Mouse (Mus musculus) cerebellum, adult 9-10 months (tissue): Measurements from ENCODE around the gene Atp5h.
"Not testable (repeated sequence)": the region's sequence is repeated elsewhere in the genome, so short reads cannot be mapped to it uniquely, and the experiment has no call there.

Experiments used
- DNase-seq: peaks from one replicate; pipeline ENCODE4 v3.0.0; 2022

Atp5h gene

DNA sequence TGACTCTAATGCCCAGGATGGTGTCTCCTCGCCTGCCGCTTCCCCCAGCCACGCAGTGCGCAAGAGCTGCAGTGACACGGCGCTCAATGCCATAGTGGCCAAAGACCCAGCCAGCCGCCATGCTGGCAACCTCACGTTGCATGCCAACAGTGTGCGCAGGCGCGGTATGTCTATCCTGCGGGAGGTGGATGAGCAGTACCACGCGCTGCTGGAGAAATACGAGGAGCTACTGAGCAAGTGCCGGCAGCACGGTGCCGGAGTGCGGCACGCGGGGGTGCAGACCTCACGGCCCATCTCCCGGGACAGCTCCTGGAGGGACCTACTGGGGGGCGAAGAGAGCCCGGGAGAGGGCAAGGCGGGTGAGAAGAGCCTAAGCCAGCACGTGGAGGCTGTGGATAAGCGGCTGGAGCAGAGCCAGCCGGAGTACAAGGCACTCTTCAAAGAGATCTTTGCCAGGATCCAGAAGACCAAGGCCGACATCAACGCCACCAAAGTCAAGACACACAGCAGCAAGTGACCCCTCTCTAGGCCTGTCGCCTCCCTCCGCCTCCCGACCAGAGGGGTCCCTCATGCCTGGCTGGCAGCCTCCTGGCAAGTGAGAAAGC, 25.9 kb downstream of the Atp5h start:
- peak; percentile 83 for DNase-seq

DNA sequence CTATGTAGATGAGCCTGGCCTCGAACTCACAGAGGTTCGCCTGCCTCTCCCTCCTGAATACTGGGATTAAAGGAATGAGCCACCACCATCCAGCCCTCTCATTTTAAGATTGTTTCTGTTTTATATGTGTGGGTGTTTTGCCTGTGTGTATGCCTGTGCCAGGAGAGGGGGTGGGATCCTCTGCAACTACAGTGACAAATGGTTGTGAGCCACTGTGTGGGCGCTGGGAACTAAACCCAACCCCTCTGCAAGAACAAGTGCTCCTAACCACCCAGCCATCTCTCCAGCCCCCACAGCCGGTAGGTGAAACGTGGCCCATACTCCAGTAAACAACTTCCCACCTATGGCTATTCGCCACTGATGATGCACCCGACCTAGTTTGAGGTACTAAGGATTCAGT, 28.4 kb downstream of the Atp5h start:
- DNase-seq: no peak

- not testable (repeated sequence) for DNase-seq
Measured at GRCm38 (mm10) chr11:115386859-115387258, 32.9 kb downstream of the Atp5h start.

- DNase-seq: no peak
Measured at GRCm38 (mm10) chr11:115384587-115384986, 35.2 kb downstream of the Atp5h start.

- DNase-seq: no peak
Measured at GRCm38 (mm10) chr11:115383701-115384474, 35.9 kb downstream of the Atp5h start.

- peak; percentile 66 for DNase-seq
Measured at GRCm38 (mm10) chr11:115382891-115383290, 36.9 kb downstream of the Atp5h start.

DNA sequence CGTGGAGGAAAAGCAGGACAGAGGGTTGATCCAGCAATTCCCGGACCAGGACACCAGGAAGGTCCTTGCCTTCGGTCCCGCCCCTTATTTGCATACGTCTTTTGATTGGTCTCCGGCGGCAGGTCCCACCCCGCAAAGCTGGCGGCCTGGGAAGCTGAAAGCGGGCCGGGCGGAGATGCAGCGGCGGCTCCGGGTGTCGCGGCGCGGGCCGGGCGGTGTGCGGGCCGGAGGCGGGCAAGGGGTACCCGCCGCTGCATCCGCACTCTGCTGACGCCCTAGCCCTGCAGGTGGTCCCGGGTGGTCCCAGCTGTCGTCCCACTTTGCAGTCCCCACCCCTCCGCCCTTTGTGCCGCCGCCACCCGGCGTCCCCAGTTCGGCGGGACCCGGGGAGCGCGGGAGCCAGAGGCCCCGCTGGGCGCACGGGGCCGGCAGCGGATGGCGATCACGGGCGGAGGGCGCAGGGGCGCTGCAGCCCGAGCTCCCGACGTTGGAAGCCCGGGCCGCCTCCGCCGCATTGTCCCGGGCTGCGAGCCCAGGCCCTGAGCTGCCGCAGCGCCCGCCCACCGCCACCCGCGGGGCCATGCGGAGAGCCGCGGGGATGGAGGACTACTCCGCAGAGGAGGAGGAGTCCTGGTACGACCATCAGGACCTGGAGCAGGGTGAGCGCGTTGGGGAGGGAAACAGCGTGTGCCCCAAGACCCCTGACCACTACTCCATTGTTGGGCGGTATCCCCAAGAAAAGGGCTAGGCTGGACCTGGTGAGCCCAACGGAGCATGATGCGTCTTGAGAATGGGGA, 37.8 kb downstream of the Atp5h start, which contains the start of gene Cdr2l:
Cdr2l (plus strand) TSS at position 174 of the 797 bp plus-strand sequence.
- DNase-seq: peak; percentile 95

DNA sequence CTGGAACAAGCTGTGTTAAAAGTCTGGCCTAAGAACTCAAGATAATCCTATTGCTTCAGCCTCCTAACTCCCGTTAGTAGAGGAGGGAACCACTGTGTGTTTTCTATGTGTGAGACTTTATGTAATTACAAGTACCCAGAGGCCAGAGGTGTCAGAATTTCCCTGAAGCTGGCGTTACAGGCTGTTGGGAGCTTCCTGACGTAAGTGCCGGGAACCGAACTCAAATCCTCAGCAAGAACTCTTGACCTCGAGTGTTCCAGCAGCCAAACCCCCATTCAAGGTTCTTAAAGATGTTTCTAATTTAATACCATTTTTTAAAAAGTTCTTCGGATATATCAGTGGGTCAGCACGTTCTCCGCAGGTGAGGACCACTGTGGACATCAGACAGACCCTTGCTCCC, 38.5 kb downstream of the Atp5h start:
- no peak for DNase-seq

DNA sequence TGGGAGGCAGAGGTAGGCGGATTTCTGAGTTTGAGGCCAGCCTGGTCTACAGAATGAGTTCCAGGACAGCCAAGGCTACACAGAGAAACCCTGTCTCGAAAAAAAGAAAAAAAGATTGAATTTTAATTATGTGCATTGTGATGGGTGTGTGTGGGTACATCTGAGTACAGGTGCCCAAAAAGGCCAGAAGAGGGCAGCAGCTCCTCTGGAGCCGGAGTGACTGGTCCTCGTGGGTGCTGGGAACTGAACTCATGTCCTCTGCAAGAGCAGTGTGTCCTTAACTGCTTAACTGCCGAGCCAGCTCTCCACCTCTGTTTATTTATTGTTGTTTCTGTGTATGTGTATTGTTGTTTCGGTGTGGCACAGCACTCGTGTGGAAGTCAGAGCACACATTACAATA, 41.9 kb downstream of the Atp5h start:
- no peak for DNase-seq

DNA sequence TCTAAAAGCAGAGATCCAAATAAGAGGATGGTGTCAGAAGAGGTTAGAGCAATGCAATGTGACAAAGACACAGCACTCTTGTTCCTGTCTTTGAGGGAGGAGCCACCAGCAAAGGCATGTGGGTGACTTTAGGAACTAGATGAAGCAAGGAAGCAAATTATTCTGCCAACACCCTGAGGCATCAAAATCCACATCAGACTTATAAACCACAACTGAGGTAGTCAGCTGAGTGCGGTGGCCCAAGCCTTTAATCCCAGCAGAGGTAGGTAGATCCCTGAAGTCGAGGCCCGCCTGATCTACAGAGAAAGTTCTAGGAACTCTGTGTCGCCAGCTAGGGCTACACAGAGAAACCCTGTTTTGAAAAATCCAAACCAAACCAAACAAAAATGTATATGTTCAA, 42.5 kb downstream of the Atp5h start:
- no peak for DNase-seq

GRCm38 (mm10) chr11:115376722-115377121, 43.0 kb downstream of the Atp5h start:
- no peak for DNase-seq

DNA sequence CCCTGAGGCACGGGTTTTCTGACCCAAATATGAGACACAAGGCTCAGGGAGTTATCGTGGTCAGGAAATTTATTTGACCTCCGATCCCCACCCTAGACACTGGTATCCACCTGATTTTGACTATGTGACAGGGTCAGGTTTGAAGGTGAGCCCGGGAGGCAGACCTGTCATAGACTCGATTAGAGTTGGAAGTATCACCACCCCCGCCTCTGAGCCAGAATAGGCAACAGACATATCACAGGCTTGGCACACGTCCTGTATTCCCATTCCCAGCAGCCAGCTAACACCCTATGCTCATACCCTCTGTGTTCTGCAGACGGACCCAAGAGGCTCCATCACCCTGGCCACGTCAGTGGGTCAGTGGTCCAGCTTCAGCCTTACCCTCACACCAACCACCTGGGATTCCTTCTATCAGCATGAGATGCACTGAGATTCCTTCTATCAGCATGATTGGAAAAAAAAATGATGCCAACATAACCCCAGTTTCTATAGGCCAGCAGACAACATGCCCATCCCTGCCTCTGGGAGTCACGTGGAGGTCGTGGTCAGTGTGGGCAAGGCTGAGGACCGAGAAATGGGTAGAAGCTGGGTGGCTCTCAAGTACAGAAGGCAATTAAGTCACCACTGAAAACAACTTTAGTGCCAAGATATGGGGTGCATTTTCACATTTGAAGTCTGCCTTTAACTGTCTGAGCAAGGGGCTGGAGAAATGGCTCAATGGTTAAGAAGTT, 44.9 kb downstream of the Atp5h start:
- no peak for DNase-seq

GRCm38 (mm10) chr11:115373805-115374694, 45.7 kb downstream of the Atp5h start:
- peak; percentile 84 for DNase-seq

- DNase-seq: no peak
Measured at GRCm38 (mm10) chr11:115372737-115373136, 47.0 kb downstream of the Atp5h start.

DNA sequence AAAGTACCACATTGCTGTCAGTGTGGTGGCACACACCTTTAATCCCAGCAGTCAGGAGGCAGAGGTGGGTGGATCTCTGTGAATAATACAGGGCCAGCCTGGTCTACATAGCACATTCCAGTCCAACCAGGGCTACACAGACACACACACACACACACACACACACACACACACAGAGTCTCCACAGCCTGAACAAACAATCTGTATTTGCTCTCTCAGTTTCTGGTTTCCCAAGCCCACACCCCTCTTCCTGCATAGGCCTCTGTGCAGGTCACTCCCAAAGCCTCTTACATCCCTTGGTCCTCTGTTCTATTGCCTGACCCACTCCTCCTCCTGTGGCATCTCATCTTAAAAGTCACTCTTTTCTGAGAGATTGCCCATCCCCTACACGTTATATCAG, 47.7 kb downstream of the Atp5h start:
- no peak for DNase-seq

DNA sequence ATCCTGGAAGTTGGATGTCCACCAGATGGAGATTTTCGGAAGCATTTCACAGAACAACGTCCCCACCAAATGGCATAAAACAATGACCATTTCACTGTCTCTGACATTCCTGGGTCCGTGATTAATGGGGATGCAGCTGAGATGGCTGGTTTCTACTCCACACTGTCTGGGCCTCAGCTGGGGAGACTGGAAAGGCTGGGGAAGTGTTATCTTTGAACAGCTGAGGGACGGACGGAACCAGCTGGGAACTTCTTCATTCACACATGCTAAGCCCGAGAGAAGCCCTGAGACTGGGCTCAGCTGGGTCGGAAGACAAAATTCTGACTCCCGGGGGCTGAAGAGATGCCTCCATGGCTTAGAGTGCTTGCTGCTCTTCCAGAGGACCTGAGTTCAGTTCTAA, 48.4 kb downstream of the Atp5h start:
- no peak for DNase-seq

GRCm38 (mm10) chr11:115370368-115370767, 49.4 kb downstream of the Atp5h start:
- DNase-seq: no peak

DNA sequence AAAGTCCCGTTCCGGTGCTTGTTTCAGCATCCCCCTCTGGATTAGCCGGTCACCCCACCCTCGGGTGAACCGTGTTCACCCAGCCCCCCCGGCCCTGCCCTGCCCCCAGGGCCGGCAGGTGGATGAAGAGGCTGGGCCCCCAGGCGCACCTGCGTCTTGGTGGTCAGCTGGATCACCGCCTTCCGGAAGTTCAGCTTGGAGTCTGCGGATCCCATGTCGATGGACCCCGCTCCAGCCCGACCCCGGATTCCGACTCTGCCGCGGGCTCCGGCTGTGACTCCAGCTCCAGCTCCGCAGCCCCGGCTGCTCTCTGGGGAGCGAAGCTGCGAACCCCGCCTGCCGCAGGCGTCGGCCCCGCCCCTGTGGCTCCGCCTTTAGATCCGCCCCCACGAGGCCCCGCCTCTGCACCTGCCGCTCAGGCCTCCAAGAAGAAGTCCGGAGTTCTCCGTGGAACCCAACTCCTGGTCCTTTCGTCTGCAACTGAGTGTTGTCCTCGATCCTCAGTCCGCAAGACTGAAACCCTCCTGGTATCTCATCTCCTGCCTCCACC, 52.3 kb downstream of the Atp5h start, which contains the start of gene Hid1:
Hid1 (minus strand) TSS at position 362 of the 550 bp plus-strand sequence.
- DNase-seq: peak; percentile 90

- DNase-seq: peak; percentile 79
Measured at GRCm38 (mm10) chr11:115366706-115367394, 52.9 kb downstream of the Atp5h start.

DNA sequence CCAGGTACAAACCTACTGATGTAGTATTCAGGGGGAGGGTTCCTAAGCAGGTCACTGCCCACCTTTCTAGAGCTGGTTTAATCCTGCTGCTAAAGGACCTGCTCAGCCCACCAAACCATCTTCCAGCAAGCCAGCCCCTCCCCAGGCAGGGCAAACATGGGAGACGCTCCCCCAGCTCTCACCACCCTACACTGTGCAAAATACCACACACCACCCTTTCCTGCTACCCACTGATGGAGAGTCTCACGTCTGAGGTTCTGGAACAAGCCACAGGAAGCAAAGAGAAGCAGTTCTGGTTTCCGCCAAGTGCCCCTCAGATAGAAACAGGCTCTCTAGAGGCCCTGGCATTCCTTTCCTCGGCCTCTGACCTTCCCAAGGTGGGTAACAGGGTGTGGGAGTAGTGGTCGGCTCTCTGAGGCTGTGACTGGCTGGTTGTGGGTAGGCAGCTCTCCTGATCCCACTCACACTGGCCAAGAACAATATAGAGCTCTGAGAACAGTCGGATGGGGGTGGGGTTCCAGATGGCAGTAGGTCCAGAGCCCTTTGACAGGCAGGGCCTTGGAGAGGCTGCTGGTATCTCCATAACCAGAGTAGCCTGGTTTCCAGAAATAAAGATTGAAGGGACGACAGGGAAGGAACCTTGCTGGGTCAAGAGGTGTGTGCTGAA, 53.6 kb downstream of the Atp5h start:
- peak; percentile 70 for DNase-seq
